Mouse (Mus musculus) central nervous system, embryonic 14 days (tissue): ENCODE results near the gene Antxrl. TPM values are rescaled to one million over a fixed set of nuclear protein-coding genes. Genes with fewer than 3 reads are reported as not detected.

Experiments used
- polyA plus RNA-seq: library from polyadenylated mRNA; depleted of rRNA; stranded (reverse); fragments of >200 nt; gene quantifications from 2 replicates; pipeline ENCODE4 v1.2.3, GENCODE M21; 2012; rRNA removed

Antxrl gene
- polyA plus RNA-seq, result not detected in 2 replicates

GRCm38 (mm10) chr14:34052516-34052915 lies at the start of gene Antxrl:
Antxrl (plus strand) TSS chr14:34052707.

DNA sequence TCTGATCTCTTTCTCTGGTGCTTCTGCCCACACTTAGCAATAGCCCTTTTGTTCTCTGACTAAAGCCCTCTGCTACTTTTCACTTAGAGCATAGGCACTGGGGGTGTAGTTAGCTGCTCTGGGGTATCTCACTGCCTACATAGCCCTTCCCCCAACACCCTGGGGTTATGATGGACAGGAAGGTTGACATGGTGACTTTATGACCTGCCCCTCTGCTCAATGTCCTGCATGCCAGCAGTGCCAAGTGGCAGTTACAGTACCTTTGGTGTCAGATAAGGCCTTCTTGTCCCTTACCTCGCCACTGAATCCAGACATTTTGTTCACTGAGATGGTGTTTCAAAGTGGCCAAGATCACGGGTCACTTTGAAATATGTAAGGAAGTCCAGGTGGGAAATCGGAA lies 37.4 kb upstream of the Antxrl start, which contains the start of gene Gm30083:
Gene Gm30083, minus strand, starts transcription at position 120 of the 400 bp plus-strand sequence.

DNA sequence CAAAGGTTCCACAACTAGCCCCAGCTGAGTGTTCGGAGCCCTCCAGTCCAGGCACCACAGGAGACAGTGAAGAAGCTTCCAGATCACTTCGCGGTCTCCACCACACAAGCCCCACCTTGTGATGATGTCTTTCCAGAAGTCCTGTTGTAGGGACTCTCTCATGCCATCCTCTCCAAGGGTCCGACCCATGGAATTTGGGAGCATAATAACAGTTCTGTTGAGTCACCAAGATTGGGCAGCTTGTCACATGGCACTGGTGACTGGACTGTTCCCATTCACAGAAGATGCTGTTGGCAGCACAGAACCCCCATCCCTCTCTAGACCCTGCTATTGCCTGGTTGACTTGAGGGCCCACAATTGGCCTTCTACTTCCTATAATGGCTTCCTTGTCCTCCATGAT lies 36.1 kb upstream of the Antxrl start, which contains the start of gene Gm5460:
Gene Gm5460, plus strand, starts transcription at position 378 of the 400 bp plus-strand sequence.

DNA sequence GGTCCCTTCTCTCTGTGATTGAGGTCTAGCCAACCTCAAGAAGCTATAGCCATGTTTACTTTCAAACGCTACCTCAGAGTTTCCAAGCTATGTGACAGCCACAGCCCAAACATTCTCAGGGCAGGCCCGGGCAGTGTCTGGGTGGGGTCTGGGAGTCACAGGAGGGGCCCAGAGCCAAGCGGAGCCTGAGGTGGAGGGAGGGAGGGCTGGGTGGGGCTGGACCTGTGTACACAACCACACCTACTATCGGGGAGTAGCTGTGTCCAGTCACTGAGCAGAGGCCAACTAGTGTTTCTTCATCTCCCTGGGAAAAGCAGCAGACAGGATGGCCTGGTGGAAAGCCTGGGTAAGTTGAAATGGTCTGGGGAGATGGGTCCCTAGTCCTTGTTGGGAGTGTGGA lies 33.2 kb downstream of the Antxrl start, which contains the start of gene Anxa8:
Gene Anxa8, plus strand, starts transcription at position 251 of the 400 bp plus-strand sequence.

GRCm38 (mm10) chr14:34102601-34103000 lies 50.1 kb downstream of the Antxrl start, which contains the start of gene A630023A22Rik:
A630023A22Rik (minus strand) TSS chr14:34102754.

Other genes with a start within 250 kb of the Antxrl start
- 4.6 and 16.3 TPM in 2 replicates for gene Gdf10, start 129.1 kb upstream of the Antxrl start, polyA plus RNA-seq
- not detected in 2 replicates for gene Gdf2, start 111.7 kb upstream of the Antxrl start, polyA plus RNA-seq
- gene Rbp3, start 98.7 kb upstream of the Antxrl start, polyA plus RNA-seq, result not detected in 2 replicates
- gene Zfp488, start 73.9 kb upstream of the Antxrl start, polyA plus RNA-seq, result 0.53 and 0.86 TPM in 2 replicates
- gene Gm30083, start 37.5 kb upstream of the Antxrl start, polyA plus RNA-seq, result not detected in 2 replicates
- gene Gm5460, start 35.9 kb upstream of the Antxrl start, polyA plus RNA-seq, result not detected in 2 replicates
- gene Anxa8, start 33.3 kb downstream of the Antxrl start, polyA plus RNA-seq, result 0.07 and 2.8 TPM in 2 replicates
- not detected in 2 replicates for gene A630023A22Rik, start 50.0 kb downstream of the Antxrl start, polyA plus RNA-seq
- gene Npy4r, start 99.8 kb downstream of the Antxrl start, polyA plus RNA-seq, result 0.04 and 0.09 TPM in 2 replicates
- gene Gprin2, start 148.9 kb downstream of the Antxrl start, polyA plus RNA-seq, result 6.8 TPM in 2 replicates
- 0.87 and 1.1 TPM in 2 replicates for gene Syt15, start 166.9 kb downstream of the Antxrl start, polyA plus RNA-seq